Mouse (Mus musculus) myocyte (in vitro differentiated cells): ENCODE measurements at regions not wholly inside any gene's neighbourhood (a gene's known extent, or its start where the extent isn't known, plus 50 kb on each side); places are given as distances from the start of the nearest gene placed in this dataset.

Source experiments
- CEBPB ChIP-seq: IDR thresholded peaks from 2 replicates; pipeline ENCODE4 v1.6.1; 2011; ENCODE audit warnings: mild to moderate bottlenecking, moderate library complexity; ENCODE audit not compliant: poor library complexity, insufficient read depth, severe bottlenecking
- E2F4 ChIP-seq: IDR thresholded peaks from one replicate; pipeline ENCODE4 v1.6.1; 2011; ENCODE audit warnings: mild to moderate bottlenecking, control low read depth, moderate library complexity; ENCODE audit not compliant: insufficient read depth
- MAX ChIP-seq: IDR thresholded peaks from one replicate; pipeline ENCODE4 v1.6.1; 2011; ENCODE audit warnings: low read depth, mild to moderate bottlenecking, control low read depth
- MYOD1 ChIP-seq, 3 experiments: IDR thresholded peaks; one replicate each; pipeline ENCODE4 v1.6.1; 2011; ENCODE audit warnings: control low read depth in 2 of 3, low read depth in 2 of 3, mild to moderate bottlenecking in 2 of 3, moderate library complexity in 1 of 3; ENCODE audit not compliant: insufficient read length in 2 of 3, control insufficient read depth in 1 of 3
- MYOG ChIP-seq, 3 experiments: IDR thresholded peaks; one replicate each; pipeline ENCODE4 v1.6.1; 2011; ENCODE audit warnings: control low read depth in 2 of 3, low read depth in 2 of 3, mild to moderate bottlenecking in 2 of 3; ENCODE audit not compliant: insufficient read length in 2 of 3, control insufficient read depth in 1 of 3, insufficient read depth in 1 of 3
- POLR2A ChIP-seq: IDR thresholded peaks from one replicate; pipeline ENCODE4 v1.6.1; 2011; ENCODE audit warnings: low read depth, mild to moderate bottlenecking, control low read depth, moderate library complexity; ENCODE audit not compliant: insufficient read length
- POLR2AphosphoS2 ChIP-seq: IDR thresholded peaks from one replicate; pipeline ENCODE4 v1.6.1; 2011; ENCODE audit warnings: low read depth, control low read depth; ENCODE audit not compliant: insufficient read length
- REST ChIP-seq: IDR thresholded peaks from one replicate; pipeline ENCODE4 v1.6.1; 2011; ENCODE audit warnings: mild to moderate bottlenecking, control low read depth, moderate library complexity; ENCODE audit not compliant: insufficient read depth, insufficient read length
- SRF ChIP-seq: IDR thresholded peaks from one replicate; pipeline ENCODE4 v1.6.1; 2011; ENCODE audit warnings: low read depth; ENCODE audit not compliant: control insufficient read depth, insufficient read length
- TCF12 ChIP-seq: IDR thresholded peaks from one replicate; pipeline ENCODE4 v1.6.1; 2011; ENCODE audit warnings: mild to moderate bottlenecking, control low read depth; ENCODE audit not compliant: poor library complexity, insufficient read depth, severe bottlenecking

- TF ChIP-seq TCF12, result no peak
- no peak for TF ChIP-seq MYOG (IDR thresholded peaks at IDR 0.05; ENCODE audit: control insufficient read depth in 1 of 3, insufficient read depth in 1 of 3, insufficient read length in 2 of 3, low read depth in 2 of 3)
- TF ChIP-seq MYOD1 (IDR thresholded peaks at IDR 0.05; ENCODE audit: control insufficient read depth in 1 of 3, insufficient read length in 2 of 3, low read depth in 2 of 3), result no peak
- TF ChIP-seq POLR2A, result no peak
- no peak for TF ChIP-seq SRF
- no peak for TF ChIP-seq E2F4
- no peak for TF ChIP-seq MAX
- no peak for TF ChIP-seq POLR2AphosphoS2
- TF ChIP-seq CEBPB, result no peak
- TF ChIP-seq REST, result no peak
Observed at GRCm38 (mm10) chr11:12841393-12841792, 376.6 kb upstream of the Cobl start.
